Mouse (Mus musculus) layer of hippocampus, adult 2 months (tissue): ENCODE measurements around the gene Mtor. TPM values are rescaled to one million over a fixed set of nuclear protein-coding genes. Genes with fewer than 3 reads are reported as not detected.

Experiments
- DNase-seq, 2 experiments: peaks; one replicate each; pipeline ENCODE4 v3.0.0; 2022; ENCODE audit warnings: low spot score in 2 of 2
- H3K27ac ChIP-seq: fragments of 200-600 bp; 2 replicates; pipeline ENCODE4 v1.8.1; 2022
- H3K4me3 ChIP-seq: fragments of 200-600 bp; 2 replicates; pipeline ENCODE4 v1.8.1; 2022; ENCODE audit warnings: mild to moderate bottlenecking
- CTCF ChIP-seq: fragments of 200-600 bp; conservative IDR thresholded peaks from 2 replicates; pipeline ENCODE4 v1.8.1; 2022; ENCODE audit warnings: antibody characterized with exemption, mild to moderate bottlenecking, moderate library complexity
- total RNA-seq, 2 experiments: library from RNA; stranded (reverse); gene quantifications; 2 replicates each; pipeline ENCODE4 v1.2.3; 2021

Mtor gene
- total RNA-seq, 2 experiments from 2014 or later: 95.2 to 100 TPM

DNA sequence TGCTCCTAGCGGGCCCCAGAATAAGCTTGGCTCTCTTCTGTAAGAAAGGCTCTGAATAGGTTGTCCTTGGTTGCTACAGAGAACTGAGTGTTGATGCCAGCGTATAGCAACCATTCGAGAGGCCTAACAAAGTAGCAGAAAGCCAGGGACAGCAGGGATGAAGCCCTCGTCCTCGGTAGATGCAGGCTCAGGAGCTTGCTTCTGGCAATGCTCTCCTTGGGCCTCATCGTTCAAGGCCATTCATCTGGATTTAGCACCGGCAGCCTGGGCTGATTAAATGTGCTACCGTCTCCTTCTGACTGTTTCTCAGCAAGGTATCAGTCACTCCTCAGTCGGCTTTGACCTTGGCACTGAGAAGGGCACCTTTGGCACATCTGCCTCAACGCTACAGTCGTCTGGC is 19.3 kb upstream of the Mtor start:
- DNase-seq: no peak
- Histone ChIP-seq H3K4me3 (no peak overlapping the region), H3K27ac (no peak overlapping the region)
- TF ChIP-seq CTCF: no peak

DNA sequence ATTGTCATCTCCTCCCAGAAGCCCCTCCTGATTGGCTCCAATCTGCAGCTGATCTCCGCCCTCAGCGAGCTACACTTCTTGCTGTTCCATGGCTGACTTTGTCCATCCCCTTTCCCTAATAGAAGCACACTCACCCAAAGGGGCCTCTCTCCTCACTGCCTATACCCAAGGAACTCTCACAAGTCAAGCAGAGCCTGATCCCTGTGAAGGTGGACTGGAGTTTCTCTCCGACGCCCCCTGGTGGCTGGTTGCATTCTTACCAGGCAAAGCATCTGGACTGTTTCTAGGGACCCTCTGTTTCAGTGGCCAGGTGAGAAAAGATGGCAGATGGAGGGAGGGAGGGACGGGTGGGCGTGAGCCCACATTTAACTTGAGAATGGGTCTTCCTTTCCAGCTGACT is 18.7 kb upstream of the Mtor start:
- DNase-seq: peak; percentile 34 to 81
- no peak overlapping the region for H3K27ac ChIP-seq
- H3K4me3 ChIP-seq: no peak overlapping the region
- peak; percentile 90 for TF ChIP-seq CTCF

DNA sequence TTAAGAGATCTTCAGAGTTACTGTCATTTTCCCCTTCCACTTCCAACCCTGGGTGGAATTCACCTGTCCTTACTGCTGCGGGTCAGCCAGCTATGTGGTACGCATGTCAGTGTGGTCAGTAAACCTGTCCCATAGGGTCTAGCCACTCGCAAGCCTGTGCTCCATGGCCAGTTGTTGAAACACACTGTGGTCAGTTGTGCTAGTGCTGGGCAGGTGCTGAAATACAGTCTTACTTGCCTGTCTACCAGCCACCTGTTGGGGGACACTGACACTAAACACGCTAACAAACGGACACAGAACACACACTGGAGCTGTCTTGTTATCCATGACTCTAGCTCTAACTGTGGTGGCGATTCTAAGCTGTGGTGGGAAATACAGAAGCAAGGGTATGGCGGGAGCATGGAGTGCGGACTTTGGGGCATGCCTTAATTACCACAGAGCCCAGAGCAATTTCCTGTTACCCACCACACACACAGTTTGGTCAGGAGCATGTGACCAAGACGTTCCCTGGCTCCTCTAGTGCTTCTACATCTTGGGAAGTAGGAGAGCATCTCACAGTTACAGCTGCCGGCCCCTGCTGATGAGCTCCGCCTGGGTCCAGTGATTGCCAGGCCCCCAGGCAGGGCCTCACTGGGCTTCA is 17.4 kb upstream of the Mtor start:
- TF ChIP-seq CTCF: no peak
- Histone ChIP-seq H3K27ac (no peak overlapping the region), H3K4me3 (no peak overlapping the region)
- DNase-seq: no peak

DNA sequence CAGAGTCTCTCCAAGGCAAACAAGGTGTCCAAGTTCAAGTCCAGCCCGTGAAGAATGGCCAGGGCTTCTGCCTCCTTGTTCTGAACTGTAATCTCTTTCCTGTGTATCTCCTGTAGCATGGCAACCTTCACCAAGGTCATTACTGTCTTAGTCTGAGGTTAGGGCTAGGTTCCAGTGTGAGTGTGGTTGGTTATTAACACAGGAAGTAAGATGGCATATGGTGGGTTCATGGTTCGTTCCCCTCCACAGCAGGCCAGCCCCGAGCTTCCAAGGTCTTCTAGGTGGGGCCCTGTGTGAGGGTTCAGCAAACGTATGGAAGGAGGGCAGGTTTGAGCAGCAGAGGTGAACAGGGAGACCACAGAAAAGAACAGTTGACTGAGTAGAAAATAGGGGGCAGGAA is 15.9 kb upstream of the Mtor start:
- no peak overlapping the region for H3K27ac ChIP-seq
- no peak overlapping the region for H3K4me3 ChIP-seq
- DNase-seq: no peak
- no peak for TF ChIP-seq CTCF

DNA sequence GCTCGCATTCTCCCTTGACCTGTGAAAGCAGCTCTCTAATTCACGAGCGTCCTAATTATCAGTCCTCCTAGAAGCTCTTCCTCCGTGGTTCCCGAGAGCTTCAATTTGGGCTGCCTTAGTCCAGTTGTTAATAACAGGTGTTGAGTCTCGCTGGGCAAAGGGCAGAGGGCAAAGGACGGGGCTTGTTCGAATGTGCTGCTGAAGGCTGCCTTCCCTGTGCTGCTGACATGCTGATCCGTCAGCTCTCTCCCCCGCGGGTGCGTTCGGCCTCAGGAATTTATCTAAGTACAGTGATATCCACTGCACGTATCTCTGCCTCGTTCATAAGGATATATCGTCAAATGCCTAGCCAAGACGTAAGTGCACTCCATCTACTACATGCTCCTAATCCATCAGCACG is 15.1 kb upstream of the Mtor start:
- no peak for DNase-seq
- Histone ChIP-seq H3K27ac (no peak overlapping the region), H3K4me3 (no peak overlapping the region)
- TF ChIP-seq CTCF: no peak

DNA sequence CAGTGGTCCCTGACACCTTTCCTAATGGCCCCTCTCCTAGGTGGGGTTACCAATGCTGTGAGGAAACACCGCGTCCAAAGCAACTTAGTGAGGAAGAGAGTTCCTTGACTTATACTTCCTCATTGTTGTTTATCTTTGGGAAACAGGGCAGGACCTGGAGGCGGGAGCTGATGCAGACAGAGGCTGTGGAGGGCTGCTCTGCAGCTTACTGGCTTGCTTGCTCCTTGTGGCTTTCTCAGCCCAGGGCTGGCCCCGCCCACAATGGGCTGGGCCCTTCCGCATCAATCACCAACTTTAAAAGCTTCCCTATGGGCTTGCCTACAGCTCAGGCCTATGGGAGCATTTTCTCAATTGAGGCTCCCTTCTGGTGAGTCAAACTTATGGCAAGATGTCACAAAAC is 14.6 kb upstream of the Mtor start:
- H3K27ac ChIP-seq: no peak overlapping the region
- DNase-seq: no peak
- no peak for TF ChIP-seq CTCF

DNA sequence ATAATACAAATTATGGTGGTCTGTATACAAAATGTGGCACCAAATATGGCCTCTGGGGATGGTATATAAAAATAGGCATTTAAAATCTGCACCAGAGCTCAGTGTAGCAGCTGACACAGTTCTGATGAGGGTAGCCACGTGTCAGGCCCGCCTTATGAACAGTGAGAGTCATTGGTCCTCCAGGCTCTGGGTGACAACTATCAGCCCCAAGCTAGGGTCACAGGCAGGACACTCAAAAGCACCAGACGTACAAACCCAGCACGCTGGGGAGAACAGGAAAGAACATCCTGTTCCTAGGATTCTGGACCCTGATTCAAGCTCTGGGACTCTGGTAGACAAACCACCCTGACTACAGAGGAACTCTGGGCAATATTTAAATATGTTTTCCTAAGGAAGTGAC is 13.9 kb upstream of the Mtor start:
- TF ChIP-seq CTCF: no peak
- no peak for DNase-seq
- no peak overlapping the region for H3K4me3 ChIP-seq

More for the DNA sequence above, 14.6 kb upstream of the Mtor start:
- no peak overlapping the region for H3K4me3 ChIP-seq

DNA sequence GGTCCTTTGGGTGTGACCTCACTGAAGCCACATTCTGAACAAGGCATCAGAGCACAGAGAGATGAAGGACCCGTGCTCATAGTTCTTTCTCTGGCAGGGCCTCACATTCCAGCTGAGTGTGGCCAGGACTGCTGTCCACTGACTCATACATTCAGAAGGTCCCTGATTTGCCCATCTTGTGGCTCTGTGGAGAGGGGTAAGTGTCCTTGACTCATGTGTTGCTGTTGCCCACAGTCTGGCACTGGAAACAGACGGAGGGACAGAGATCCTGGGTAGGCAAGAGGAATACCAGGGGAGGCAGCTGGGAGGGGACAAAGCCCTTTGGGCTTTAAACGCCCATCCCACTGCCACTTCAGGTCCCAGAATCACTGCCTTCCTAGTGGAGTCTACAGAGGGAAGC is 13.3 kb upstream of the Mtor start:
- H3K27ac ChIP-seq: peak overlapping the region; percentile 63
- H3K4me3 ChIP-seq: no peak overlapping the region
- no peak for DNase-seq
- TF ChIP-seq CTCF: no peak

More for the DNA sequence above, 13.9 kb upstream of the Mtor start:
- peak overlapping the region; percentile 63; the same call in 1 of the 2 replicates for H3K27ac ChIP-seq

DNA sequence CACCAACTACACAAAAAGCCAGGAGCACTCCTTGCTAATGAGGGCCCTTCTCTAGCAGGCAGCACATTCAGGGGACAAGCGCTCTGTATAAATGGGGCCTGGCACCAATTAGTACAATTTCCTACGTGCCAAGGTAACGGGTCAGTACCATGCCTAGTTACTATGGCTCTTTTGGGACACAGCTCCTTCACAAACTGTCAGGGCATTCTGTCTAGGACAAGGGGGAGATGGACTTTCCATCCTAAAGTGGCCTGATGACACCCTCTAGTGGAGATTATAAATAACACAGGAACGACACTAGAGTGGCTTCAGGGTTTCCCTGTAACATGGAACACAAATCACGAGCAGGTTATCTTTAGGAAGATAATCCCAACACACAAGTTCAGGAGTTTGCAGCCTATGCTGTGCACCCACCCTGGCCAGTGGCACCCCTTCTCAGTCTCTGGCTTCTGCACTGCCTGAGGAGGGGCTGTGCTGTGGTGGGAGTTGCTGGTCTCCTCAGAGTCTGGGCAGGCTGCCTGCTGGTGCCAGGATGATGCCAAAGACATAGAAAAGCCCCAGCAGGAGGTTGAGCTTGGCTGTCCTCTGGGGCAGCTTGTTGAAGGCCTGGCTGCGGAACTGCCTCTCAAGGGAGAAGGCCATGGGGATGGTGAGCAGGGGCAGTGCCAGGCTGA is 12.6 kb upstream of the Mtor start:
- peak overlapping the region; percentile 63 for H3K27ac ChIP-seq
- TF ChIP-seq CTCF: peak; percentile 88
- no peak overlapping the region for H3K4me3 ChIP-seq
- DNase-seq: peak; percentile 58 to 71

DNA sequence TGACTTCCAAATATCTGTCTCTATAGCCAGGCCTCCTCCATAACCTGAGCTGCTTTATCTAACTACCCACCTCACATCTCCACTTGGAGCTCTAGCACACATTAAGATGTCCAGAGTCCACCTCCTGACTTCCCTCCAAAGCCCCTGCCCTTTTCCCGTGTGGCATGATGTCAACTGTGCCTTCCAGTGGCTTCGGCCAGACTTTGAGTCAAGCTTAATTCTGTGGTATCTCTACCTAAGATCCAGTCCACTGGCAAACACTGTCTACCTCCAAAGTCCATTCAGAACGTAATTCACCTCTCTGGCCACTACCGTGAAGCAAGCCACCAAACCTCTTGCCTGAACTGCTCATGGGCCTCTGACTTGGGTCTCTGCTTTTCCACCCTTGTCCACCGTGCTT is 6.5 kb upstream of the Mtor start:
- Histone ChIP-seq H3K4me3 (no peak overlapping the region), H3K27ac (no peak overlapping the region)
- DNase-seq: no peak
- TF ChIP-seq CTCF: no peak

DNA sequence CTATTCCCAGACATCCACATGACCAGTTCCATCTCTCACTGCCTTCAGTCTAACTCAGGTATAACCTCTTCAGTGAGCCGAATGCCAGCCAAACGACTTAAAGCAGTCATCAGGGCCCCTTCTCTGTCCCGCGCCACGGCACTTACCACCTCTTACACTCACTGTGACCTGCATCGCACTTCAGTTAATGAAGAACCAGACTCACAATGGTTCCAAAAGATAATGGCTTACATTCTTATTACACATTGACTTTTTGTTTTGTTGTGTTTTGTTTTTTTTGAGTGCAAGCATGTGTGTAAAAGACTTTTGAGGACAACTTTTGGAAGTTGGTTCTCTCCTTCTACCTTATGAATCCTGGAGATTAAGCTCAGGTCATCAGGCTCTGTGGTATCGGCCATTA is 5.8 kb upstream of the Mtor start:
- H3K27ac ChIP-seq: no peak overlapping the region
- DNase-seq: no peak
- TF ChIP-seq CTCF: no peak

DNA sequence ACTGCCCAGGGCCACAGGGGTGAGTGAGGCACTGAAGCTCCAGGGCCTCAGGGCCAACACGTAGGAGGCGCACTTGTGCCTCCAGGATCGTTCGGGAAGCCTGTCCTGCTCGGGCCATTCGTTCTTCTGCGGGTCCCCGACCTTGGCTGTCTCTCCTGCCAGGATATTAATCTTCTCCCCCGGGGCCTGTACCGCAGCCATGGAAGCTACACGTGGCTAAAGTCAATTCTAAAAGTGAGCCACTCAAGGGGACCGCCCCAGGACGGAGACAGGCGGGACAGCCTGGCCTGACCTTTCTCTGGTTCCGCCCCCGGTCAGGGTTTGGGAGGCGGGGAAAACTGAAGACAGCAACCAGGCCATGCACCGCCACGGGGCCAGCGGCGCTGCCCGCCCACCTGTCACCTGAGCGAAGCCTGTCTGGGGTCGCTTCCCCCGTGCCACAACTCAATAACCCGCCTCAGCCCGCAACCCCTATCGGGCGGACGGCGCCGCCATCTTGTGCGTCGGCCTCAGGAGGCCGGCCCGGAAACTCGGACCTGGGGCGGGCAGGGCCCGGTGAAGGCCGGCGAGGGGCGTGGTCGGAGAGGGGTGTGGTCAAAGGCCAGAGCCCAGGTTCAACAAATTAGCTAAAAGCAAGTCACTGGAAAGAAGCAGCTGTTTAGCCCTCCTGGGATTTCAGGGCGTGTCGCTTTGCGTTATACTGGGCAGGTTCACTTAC is 4.0 kb upstream of the Mtor start, which contains the start of gene Ubiad1:
Ubiad1 (minus strand) TSS at position 522 of the 718 bp plus-strand sequence.
- Histone ChIP-seq H3K27ac (peak within 1 kb of the TSS; percentile 86), H3K4me3 (peak within 1 kb of the TSS; percentile 94)
- TF ChIP-seq CTCF: peak; percentile 39
- peak; percentile 51 to 70 for DNase-seq

More for the DNA sequence above, 5.8 kb upstream of the Mtor start:
- no peak overlapping the region for H3K4me3 ChIP-seq

DNA sequence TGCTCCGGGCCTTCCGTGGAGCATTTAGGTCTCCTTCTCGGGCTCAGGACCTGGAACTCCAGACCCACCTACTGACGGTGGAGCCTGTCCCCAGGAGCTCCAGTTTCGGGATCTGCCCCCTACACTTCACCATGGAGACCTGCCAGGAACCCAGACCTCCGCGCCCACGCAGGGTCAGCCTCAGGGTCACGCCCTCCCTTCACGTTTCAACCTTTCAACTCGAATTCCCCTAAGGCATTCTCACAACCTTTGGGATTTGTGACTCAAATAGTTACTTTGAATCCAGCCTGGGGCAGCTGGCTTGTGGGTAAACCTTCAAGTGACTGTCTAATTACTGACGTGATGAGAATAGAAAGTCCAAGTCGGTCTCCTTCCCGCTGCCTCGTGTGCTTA is 438 bp downstream of the Mtor start:
- no peak for DNase-seq
- peak overlapping the region; percentile 93 for H3K4me3 ChIP-seq
- TF ChIP-seq CTCF: no peak
- peak overlapping the region; percentile 89 for H3K27ac ChIP-seq
